Mouse (Mus musculus) cerebellum, adult 2 months (tissue): ENCODE data around the gene Cep128. TPM values are rescaled to one million over a fixed set of nuclear protein-coding genes. Genes with fewer than 3 reads are reported as not detected.

Experiments used
- DNase-seq, 2 experiments: peaks; one replicate each; pipeline ENCODE4 v3.0.0; 2021
- H3K27ac ChIP-seq: fragments of 200-500 bp; 2 replicates; pipeline ENCODE4 v1.5.1; 2012; ENCODE audit warnings: low read length, control low read depth, inconsistent platforms; ENCODE audit not compliant: insufficient read depth
- H3K27me3 ChIP-seq: fragments of 200-500 bp; 2 replicates; pipeline ENCODE4 v1.6.1; 2012; ENCODE audit warnings: inconsistent platforms, mild to moderate bottlenecking, low read length, moderate library complexity; ENCODE audit not compliant: control insufficient read depth, insufficient read depth
- H3K4me1 ChIP-seq: fragments of 200-500 bp; 2 replicates; pipeline ENCODE4 v1.6.1; 2011; ENCODE audit warnings: low read length; ENCODE audit not compliant: control insufficient read depth, insufficient read depth
- H3K4me3 ChIP-seq: fragments of 200-500 bp; replicated peaks from 2 replicates; pipeline ENCODE3; 2011; ENCODE audit warnings: mild to moderate bottlenecking, low read depth, low read length, control low read depth; ENCODE audit not compliant: insufficient read depth
- CTCF ChIP-seq: fragments of 200-500 bp; IDR thresholded peaks from 2 replicates; pipeline ENCODE4 v1.5.1; 2011; ENCODE audit warnings: low read depth, mild to moderate bottlenecking, control low read depth, low read length, moderate library complexity, borderline replicate concordance; ENCODE audit not compliant: insufficient read depth
- POLR2A ChIP-seq: fragments of 200-500 bp; IDR thresholded peaks from 2 replicates; pipeline ENCODE4 v1.6.1; 2011; ENCODE audit warnings: low read length, control low read depth, borderline replicate concordance; ENCODE audit not compliant: insufficient read depth
- WGBS: fragments of 180-500 bp; shearing (Covaris S2); methylation state at CpG from one replicate; pipeline ENCODE4 v1.1.7; 2018; 5-methylcytosine and 5-hydroxymethylcytosine counted together
- polyA plus RNA-seq: library from polyadenylated mRNA; depleted of rRNA; stranded (reverse); fragments of >200 nt; gene quantifications from 2 replicates; pipeline ENCODE4 v1.2.3, GENCODE M21; 2012

Cep128 gene
- polyA plus RNA-seq, 1 experiment = 2.5 TPM

- peak; percentile 37 to 59 for DNase-seq
- TF ChIP-seq CTCF (peak; percentile 45; the same call in 1 of the 2 replicates), POLR2A (no peak)
Observed at GRCm38 (mm10) chr12:91088271-91088670, 295.9 kb downstream of the Cep128 start.

GRCm38 (mm10) chr12:91085967-91086366 lies 298.2 kb downstream of the Cep128 start:
- no peaks in the 10 kb centered on the region for H3K27me3 ChIP-seq
- DNase-seq = no peak
- no peak overlapping the region for H3K4me3 ChIP-seq
- no peak overlapping the region for H3K27ac ChIP-seq
- no peaks in the 10 kb centered on the region; the same call in 1 of the 2 replicates for H3K4me1 ChIP-seq
- TF ChIP-seq CTCF = no peak
- TF ChIP-seq POLR2A = no peak
- WGBS = 83% methylated on average over 9 of the region's 9 CpGs

More at GRCm38 (mm10) chr12:91088271-91088670, 295.9 kb downstream of the Cep128 start:
- no peak overlapping the region for H3K27ac ChIP-seq
- H3K4me3 ChIP-seq = no peak overlapping the region
- H3K4me1 ChIP-seq = no peaks in the 10 kb centered on the region; the same call in 1 of the 2 replicates
- H3K27me3 ChIP-seq = no peaks in the 10 kb centered on the region
- WGBS = 86% methylated on average over 4 of the region's 4 CpGs

GRCm38 (mm10) chr12:91075600-91075999 lies 308.6 kb downstream of the Cep128 start:
- 97% methylated on average over 5 of the region's 5 CpGs for WGBS
- no peak for DNase-seq
- Histone ChIP-seq H3K27me3 (no peaks in the 10 kb centered on the region), H3K4me3 (no peak overlapping the region), H3K27ac (no peak overlapping the region), H3K4me1 (no peaks in the 10 kb centered on the region)
- TF ChIP-seq CTCF (no peak), POLR2A (no peak)

- 0 out of 2 replicates have a peak, but pooled peaks cover 3% of the 10 kb centered on the region for H3K4me1 ChIP-seq
- H3K27me3 ChIP-seq = no peaks in the 10 kb centered on the region
- no peak for TF ChIP-seq CTCF
- no peak for TF ChIP-seq POLR2A
- no peak overlapping the region for H3K27ac ChIP-seq
- WGBS = 99% methylated on average over 2 of the region's 2 CpGs
- no peak overlapping the region for H3K4me3 ChIP-seq
- no peak for DNase-seq
Observed at GRCm38 (mm10) chr12:91070551-91071045, 313.6 kb downstream of the Cep128 start.

GRCm38 (mm10) chr12:91067083-91067441 lies 317.1 kb downstream of the Cep128 start:
- WGBS = 66% methylated on average over 2 of the region's 2 CpGs
- Histone ChIP-seq H3K27ac (no peak overlapping the region), H3K4me1 (0 out of 2 replicates have a peak, but pooled peaks cover 3% of the 10 kb centered on the region), H3K27me3 (no peaks in the 10 kb centered on the region), H3K4me3 (no peak overlapping the region)
- TF ChIP-seq POLR2A = no peak
- no peak for TF ChIP-seq CTCF
- DNase-seq = no peak

- WGBS = 62% methylated on average over 5 of the region's 5 CpGs
- Histone ChIP-seq H3K27me3 (no peaks in the 10 kb centered on the region), H3K4me3 (no peak overlapping the region), H3K27ac (no peak overlapping the region), H3K4me1 (0 out of 2 replicates have a peak, but pooled peaks cover 3% of the 10 kb centered on the region)
- DNase-seq = no peak
- TF ChIP-seq CTCF = no peak
- no peak for TF ChIP-seq POLR2A
Observed at GRCm38 (mm10) chr12:91066286-91067082, 317.7 kb downstream of the Cep128 start.

- Histone ChIP-seq H3K4me3 (no peak overlapping the region), H3K27me3 (no peaks in the 10 kb centered on the region), H3K27ac (no peak overlapping the region), H3K4me1 (0 out of 2 replicates have a peak, but pooled peaks cover 3% of the 10 kb centered on the region)
- 75% methylated on average over 3 of the region's 3 CpGs for WGBS
- DNase-seq = no peak
- no peak for TF ChIP-seq POLR2A
- TF ChIP-seq CTCF = no peak
Observed at GRCm38 (mm10) chr12:91065423-91065822, 318.8 kb downstream of the Cep128 start.

GRCm38 (mm10) chr12:91064368-91064999 lies 319.7 kb downstream of the Cep128 start:
- TF ChIP-seq POLR2A (no peak), CTCF (no peak)
- Histone ChIP-seq H3K4me3 (no peak overlapping the region), H3K27me3 (no peaks in the 10 kb centered on the region), H3K4me1 (0 out of 2 replicates have a peak, but pooled peaks cover 3% of the 10 kb centered on the region), H3K27ac (no peak overlapping the region)
- DNase-seq = no peak
